Mouse (Mus musculus): ENCODE results near the gene Pdha1. TPM values are rescaled to one million over a fixed set of nuclear protein-coding genes. Genes with fewer than 3 reads are reported as not detected.

Pdha1 gene
- 1,125 TPM for polyA plus RNA-seq (2014; fragmentation: Illumina TruSeq; extraction: RNeasy Lipid Tissue Mini Kit (QIAGEN cat#74804); ENCODE audit: low read depth, low replicate concordance)

DNA sequence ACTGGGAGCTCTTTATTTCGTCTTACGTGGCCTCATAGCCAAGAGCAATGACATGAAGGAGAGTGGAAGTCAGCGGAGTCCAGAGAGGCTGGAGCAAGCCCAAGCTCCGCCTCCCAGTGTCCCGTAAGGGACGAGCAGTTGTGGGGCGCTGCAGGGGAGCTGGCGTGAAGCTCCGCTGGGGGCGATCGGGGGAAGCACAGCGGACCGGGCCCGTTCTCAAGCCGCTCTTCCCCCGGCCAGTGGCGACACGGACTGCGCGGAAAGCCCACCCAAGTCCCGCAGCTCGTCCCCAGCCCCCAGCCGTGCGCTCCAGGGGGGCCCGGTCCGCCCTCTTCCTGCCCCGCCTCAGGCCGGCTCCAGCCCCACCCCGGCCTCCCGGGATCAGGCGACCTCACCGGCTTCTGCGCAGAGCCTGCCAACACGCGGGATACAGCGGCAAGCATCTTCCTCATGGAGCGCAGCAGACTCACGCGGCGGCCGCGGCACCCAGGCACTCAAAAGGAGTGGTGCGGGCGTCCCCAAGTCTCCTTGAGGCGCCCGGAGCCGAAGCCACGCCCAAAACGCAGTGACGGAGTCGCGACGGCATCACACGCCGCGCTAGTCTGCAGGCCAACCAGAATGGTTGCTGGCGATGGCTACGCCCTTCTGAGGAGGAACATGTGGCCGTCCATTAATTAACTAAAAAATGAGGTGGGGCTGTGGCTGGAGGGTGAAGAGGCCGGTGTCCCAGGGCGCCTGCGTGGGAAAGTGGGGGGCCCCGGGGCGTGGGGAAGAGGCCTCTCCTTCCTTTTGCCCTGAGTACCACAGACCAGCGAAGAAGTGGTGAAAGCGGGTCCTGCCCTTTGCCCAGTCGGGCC lies at the start of gene Pdha1:
Gene Pdha1 (minus strand): TSS at position 553 of the 857 bp plus-strand sequence.

Other genes starting within 250 kb of the Pdha1 start
- gene Map3k15, start 150.0 kb downstream of the Pdha1 start, polyA plus RNA-seq (2014; fragmentation: Illumina TruSeq; extraction: RNeasy Lipid Tissue Mini Kit (QIAGEN cat#74804); ENCODE audit: low read depth, low replicate concordance): 0.97 TPM

Data from heart, adult 10 weeks (tissue).